Mouse (Mus musculus) layer of hippocampus, adult 9-11 months (tissue): ENCODE measurements around the gene Gm21983.

Experiments
- DNase-seq: peaks from one replicate; pipeline ENCODE4 v3.0.0; 2022

The Gm21983 gene

GRCm38 (mm10) chr7:27184964-27185363, 4.1 kb upstream of the Gm21983 start:
- DNase-seq, result no peak

- no peak for DNase-seq
Measured at GRCm38 (mm10) chr7:27182498-27182897, 1.6 kb upstream of the Gm21983 start.

- no peak for DNase-seq
Measured at GRCm38 (mm10) chr7:27180036-27180435, 850 bp downstream of the Gm21983 start.

DNA sequence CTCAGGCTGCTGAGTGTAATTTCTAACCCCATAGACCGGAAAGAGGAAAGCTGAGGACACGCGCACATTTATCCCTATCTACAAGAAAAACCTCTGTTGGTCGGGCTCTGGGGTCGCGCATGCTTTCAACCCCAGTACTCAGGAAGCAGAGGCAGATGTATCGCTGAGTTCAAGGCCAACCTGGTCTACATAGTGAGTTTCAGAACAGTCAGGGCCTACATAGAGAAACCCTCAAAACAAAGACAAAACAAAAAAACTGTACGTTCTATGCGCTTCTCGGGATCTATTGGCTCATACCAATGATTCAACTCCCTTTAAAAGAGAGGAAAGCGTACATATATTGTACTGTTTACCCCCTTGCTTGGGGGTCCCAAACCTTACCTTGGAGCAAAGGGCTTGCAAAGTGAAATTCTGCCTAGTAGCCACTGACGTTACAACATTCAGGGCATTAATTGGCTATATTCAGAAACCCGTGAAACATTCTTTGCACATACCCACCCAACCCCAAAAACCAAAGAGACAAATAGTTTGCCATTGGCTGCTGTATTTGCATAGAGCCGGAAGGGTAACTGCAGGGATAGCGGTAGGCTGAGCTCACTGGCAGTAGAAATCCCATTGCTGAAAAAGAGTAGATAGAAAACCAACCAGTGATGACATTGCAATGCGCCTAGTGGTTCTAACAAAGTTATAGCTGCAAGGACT, 1.5 kb downstream of the Gm21983 start:
- no peak for DNase-seq

- peak; percentile 100 for DNase-seq
Measured at GRCm38 (mm10) chr7:27178324-27179216, 2.3 kb downstream of the Gm21983 start, which contains the start of gene Rab4b. Rab4b (minus strand) TSS chr7:27178896.

GRCm38 (mm10) chr7:27177942-27178323, 3.0 kb downstream of the Gm21983 start:
- no peak for DNase-seq

DNA sequence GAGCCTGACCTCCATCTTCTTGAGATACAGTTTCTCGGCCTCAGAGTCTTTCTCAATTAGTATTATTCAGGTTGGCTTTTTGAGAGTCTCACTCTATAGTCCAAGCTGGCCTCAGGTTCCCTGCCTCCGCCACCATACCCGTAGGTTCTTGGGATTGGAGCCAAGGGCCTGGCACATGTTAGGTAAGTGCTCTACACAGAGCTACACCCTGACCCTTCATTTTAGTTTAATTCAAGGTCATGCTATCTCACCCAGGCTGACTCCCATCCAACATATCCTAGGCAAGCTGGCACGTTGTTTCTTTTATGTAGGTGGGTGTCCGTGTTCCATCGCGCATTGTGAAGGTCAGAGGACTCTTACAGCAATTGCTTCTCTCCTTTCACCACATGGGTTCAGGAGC, 6.0 kb downstream of the Gm21983 start:
- DNase-seq, result no peak

DNA sequence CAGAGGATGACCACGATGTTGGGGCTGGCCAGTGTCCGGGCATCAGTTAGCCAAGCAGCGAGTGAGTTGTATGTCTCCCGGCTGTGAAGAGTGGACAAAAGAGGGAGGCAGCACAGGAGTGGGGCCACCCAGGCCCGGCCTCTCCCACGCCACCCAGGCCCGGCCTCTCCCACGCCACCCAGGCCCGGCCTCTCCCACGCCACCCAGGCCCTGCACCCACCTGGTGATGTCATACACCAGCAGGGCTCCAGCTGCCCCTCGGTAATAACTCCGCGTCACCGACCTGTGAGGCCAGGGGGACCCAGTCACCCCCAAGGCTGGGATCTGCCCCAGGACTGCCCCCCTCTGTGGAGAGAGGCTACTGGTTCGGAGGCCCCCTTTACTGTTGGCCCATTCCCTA, 6.4 kb downstream of the Gm21983 start:
- no peak for DNase-seq

DNA sequence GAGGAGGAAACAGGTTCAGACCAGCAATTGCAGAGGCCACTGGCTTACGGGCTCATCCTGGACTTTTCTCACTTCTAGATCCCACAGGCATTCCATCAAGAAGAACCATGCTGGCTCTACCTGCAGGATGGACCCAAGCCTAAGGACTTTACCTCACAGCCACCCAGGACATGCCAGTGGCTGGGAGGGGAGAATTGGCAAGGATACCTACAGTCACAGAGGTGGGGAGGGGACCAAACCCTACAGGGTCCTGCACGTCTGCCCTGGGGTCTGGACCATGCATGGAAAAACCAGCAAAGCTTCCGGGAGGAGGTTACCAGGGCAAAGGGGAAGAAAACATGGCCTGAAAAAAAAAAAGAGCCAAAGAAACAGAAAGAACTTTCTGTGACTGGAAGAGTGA, 9.9 kb downstream of the Gm21983 start:
- DNase-seq, result no peak

DNA sequence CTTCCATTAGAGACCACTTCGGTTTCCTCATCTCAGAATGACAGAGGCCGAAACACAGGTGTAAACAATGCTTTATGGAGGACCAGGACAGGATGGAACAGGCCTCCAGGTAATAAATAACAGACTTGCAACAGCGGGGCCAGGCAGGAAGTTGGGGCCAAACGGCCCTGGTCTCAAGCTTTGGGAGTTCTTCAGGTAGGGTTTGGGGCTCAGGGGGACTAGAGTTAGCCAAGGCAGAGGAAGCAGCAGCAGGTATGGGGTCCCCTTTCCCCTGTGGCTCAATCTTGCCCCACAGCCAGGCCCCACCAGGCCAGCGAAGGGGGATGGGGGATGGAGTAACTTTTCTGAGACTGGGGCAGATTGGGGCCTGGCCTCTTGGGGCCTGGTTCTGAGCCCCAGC, 12.5 kb downstream of the Gm21983 start:
- DNase-seq, result no peak

DNA sequence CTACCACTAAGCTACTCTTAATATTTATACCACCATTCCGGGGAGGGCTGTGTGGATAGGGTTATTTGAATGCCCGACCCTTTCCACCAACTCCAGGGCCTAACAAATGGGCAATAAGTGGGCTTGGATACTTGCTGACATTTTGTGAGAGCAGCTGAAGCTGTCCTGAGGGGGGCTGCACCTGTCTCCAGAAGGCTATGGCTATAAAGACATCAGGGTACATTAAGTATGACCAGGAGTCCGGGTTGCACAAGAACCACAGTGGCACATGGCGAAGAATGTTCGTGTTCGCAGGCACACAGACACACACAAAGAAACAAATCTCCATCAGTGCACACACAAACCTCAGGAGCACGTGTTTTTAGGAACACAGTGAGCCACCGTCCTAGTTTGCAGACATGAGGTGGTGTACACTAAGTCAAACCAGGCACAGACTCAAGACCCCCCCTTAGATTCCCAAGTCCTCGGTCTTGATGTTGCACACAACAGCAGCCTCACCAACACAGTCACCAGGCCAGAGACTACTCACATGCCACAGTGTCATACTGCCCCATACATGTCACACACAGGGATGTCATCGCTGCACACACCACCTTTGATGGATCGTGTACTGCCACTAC, 13.3 kb downstream of the Gm21983 start:
- no peak for DNase-seq

- DNase-seq, result peak; percentile 95
Measured at GRCm38 (mm10) chr7:27166614-27167474, 14.0 kb downstream of the Gm21983 start, which contains the start of gene Egln2. Egln2 (minus strand) TSS chr7:27166802.

DNA sequence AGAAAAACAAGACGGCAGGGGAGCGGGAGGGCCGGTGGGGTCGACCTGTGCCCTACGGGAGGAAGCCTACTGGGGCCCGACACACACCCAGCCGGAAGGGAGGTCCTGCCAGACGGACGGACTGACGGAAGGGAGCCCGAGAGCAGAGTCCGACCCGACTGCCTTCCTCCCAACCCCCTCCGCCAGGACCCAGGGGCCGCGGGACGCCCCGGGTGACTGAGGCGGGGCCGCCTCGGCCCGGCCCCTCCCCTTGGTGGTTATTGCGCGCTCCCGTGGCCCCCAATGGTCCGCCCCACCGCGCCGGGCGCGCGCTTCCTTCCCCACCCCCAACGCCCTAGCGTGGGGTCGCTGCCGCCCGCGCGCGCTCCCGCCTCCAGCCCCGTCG, 14.7 kb downstream of the Gm21983 start:
- peak; percentile 83 for DNase-seq

DNA sequence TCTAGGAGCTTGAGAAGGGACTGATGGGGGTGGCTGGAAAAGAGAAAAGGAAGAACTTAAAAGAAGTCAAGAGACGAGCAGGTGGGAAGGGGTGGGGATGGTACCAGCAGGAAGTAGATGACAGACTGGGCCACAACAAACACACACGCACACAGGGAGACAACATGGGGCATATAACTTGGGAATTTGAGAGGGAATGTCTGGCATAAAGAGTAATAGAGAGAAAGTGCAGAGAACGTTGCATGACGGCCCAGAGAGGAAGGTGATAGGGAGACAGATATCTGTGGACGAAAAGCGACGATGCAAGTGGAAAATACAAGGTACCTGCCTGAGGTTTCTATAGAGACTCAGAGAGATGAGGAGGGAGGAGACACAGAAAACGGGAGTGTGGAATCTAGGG, 15.2 kb downstream of the Gm21983 start:
- no peak for DNase-seq

DNA sequence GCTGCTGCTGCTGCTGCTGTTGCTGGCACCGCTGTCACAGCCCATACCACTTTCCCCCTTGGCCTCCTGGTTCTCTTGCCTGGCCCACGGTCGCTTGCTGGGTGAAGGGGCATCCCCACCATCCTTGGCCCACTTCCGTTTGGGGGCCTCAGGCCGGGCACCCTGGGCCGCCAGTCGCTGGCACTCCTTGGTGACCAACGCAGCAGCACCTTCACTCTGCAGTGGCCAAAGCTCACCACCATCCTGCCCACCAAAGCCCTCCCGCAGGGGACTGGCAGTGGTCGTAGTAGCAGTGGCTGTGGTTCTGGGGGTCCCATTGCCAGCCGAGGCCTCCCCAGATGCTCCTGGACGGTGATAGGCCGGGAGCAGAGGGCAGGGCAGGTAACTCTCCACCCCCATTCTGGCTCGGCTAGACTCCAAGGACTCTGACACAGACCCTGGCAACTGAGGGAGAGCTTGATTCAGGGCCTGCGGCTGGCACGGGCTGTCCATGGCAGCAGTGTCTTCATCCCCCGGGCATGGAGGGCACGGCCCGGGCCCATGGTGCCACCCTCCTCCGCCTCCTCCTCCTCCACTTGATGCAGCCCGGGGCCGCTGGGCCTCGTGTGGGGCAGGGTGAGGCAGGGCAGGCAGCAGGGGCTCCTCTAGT, 15.8 kb downstream of the Gm21983 start:
- DNase-seq, result peak; percentile 65

DNA sequence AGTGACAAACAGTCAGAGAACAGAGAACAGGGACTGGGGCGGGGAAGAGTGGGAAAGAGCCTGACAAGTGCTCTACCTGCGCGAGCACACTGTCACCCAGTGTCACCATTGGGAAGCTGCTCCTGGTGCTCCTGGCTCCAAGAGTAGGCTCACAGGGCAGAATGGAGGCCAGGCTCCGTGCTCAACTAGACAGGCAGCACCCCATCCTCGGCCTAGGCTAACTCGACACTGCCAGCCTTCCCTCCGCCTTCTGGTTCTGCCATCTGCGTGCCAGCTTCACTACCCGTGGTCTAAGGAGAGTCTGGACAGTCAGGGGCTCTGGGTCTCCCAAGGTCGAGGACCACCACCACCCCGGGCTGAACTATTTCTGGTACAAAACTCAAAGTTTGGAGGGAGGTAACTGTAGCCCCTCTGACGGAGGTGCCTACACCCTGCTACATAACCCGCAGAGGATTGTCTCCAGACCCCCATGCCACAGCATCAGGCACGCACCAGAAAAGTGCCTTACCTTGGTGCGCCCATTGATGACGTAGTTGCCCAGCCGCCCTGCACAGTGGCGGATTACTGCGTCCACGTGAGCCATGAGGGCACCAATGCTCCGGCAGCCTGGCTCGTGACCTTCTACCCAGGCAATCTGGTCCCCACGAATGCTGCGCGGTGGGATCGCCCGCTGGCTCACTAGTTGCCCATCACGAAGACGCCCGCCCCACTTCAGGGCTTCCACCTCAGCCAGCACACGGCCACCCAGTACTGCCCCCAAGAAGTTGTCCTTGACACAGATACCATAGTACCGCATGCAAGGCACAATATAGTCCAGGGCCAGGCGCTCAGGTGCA, 16.6 kb downstream of the Gm21983 start:
- no peak for DNase-seq

- DNase-seq, result no peak
Measured at GRCm38 (mm10) chr7:27163450-27163805, 17.5 kb downstream of the Gm21983 start.

DNA sequence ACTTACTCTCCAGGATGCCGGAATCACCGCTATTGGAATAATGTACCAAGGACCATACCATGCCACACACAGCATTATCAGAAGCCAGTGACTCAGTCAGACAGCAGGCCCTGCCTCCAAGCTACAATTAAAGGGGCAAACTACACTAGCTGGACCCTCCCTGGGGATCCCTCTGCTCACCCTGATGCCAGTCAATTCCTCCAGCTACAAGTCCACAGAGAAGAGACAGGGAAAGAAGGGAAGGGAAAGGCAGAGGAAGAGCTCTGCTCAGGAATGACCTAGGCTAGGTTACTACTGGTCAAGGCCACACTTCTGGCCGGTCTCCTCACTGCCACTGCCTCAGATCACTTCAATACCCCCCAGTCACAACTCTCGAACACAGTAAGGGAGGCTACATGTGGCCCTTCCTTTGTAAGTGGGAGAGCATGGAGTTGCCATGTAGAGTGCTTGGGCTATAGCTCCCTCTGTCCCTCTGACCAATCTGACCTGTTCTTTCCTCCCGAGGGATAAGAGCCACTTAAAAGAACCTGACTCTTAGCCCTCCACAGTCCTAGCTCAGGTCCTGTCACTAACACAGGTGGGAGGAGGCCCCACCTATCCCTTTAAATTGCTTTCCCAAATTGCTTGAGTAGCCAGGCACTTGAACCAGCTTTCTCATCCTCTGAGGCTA, 18.0 kb downstream of the Gm21983 start:
- DNase-seq, result no peak

- DNase-seq, result no peak
Measured at GRCm38 (mm10) chr7:27161744-27162143, 19.1 kb downstream of the Gm21983 start.

- DNase-seq, result no peak
Measured at GRCm38 (mm10) chr7:27160921-27161320, 20.0 kb downstream of the Gm21983 start.

DNA sequence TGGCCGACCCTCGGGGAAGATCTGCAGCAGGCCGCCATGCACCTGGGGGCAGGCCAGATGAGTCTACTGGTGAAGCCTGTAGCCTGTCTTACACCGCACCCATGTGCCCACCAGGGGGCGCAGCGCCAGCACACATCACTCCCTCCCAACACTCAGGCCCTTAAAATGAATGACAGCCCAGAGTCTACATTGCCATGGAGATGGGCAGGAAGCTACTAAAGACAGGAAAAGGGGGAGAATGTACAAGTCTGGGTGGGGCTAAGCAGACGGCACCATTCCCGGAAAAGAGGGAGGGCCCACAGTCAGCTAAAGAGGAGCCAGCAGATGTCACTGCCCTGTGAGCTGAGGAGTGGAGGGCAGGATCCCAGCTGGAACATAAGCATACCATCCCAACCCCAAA, 21.0 kb downstream of the Gm21983 start:
- peak; percentile 94 for DNase-seq
